Mouse (Mus musculus): ENCODE measurements at regions not wholly inside any gene's neighbourhood (a gene's known extent, or its start where the extent isn't known, plus 50 kb on each side); places are given as distances from the start of the nearest gene placed in this dataset.
A peak's percentile ranks its signal among the peaks of the same experiment; 100 is the strongest.

- no peaks in the 10 kb centered on the region for H3K4me1 ChIP-seq (replicated peaks; ENCODE audit: control insufficient read depth, insufficient read depth, low read length)
- no peak overlapping the region for H3K9ac ChIP-seq (ENCODE audit: low read depth, low read length)
- no peak for ATAC-seq
- H3K9me3 ChIP-seq (ENCODE audit: control insufficient read depth) = no peaks in the 10 kb centered on the region
- no peaks in the 10 kb centered on the region for H3K27me3 ChIP-seq (replicated peaks; ENCODE audit: control insufficient read depth, insufficient read depth, low read length)
- 69% methylated on average over 8 of the region's 8 CpGs for WGBS
- H3K4me3 ChIP-seq (ENCODE audit: low read depth, low read length) = no peak overlapping the region
- no peak overlapping the region for H3K27ac ChIP-seq (ENCODE audit: low read depth, low read length)
- TF ChIP-seq CTCF (IDR thresholded peaks at IDR 0.05; ENCODE audit: low read depth) = no peak
- H3K36me3 ChIP-seq (ENCODE audit: control insufficient read depth, insufficient read depth) = no peaks in the 10 kb centered on the region
- no peak overlapping the region for H3K4me2 ChIP-seq (replicated peaks; ENCODE audit: low read depth)
Observed at GRCm38 (mm10) chr4:31403976-31404375, 559.9 kb upstream of the Map3k7 start.

GRCm38 (mm10) chr4:31404840-31405714 is 558.8 kb upstream of the Map3k7 start:
- 42% methylated on average over 16 of the region's 16 CpGs for WGBS

GRCm38 (mm10) chr4:31410157-31410556 is 553.7 kb upstream of the Map3k7 start:
- no peaks in the 10 kb centered on the region for H3K36me3 ChIP-seq (ENCODE audit: control insufficient read depth, insufficient read depth)
- no peaks in the 10 kb centered on the region for H3K27me3 ChIP-seq (replicated peaks; ENCODE audit: control insufficient read depth, insufficient read depth, low read length)
- H3K27ac ChIP-seq (ENCODE audit: low read depth, low read length) = no peak overlapping the region
- no peaks in the 10 kb centered on the region for H3K9me3 ChIP-seq (ENCODE audit: control insufficient read depth)
- no peak overlapping the region for H3K4me3 ChIP-seq (ENCODE audit: low read depth, low read length)
- WGBS = 80% methylated on average over 3 of the region's 3 CpGs
- no peak for ATAC-seq
- H3K4me1 ChIP-seq (replicated peaks; ENCODE audit: control insufficient read depth, insufficient read depth, low read length) = no peaks in the 10 kb centered on the region
- no peak for TF ChIP-seq CTCF (IDR thresholded peaks at IDR 0.05; ENCODE audit: low read depth)
- H3K9ac ChIP-seq (ENCODE audit: low read depth, low read length) = no peak overlapping the region
- no peak overlapping the region for H3K4me2 ChIP-seq (replicated peaks; ENCODE audit: low read depth)

More at GRCm38 (mm10) chr4:31404840-31405714, 558.8 kb upstream of the Map3k7 start:
- Histone ChIP-seq H3K4me2 (replicated peaks; ENCODE audit: low read depth) (peak overlapping the region; percentile 13; the same call in 1 of the 2 replicates), H3K27me3 (replicated peaks; ENCODE audit: control insufficient read depth, insufficient read depth, low read length) (no peaks in the 10 kb centered on the region), H3K27ac (ENCODE audit: low read depth, low read length) (no peak overlapping the region), H3K9ac (ENCODE audit: low read depth, low read length) (no peak overlapping the region), H3K4me1 (replicated peaks; ENCODE audit: control insufficient read depth, insufficient read depth, low read length) (no peaks in the 10 kb centered on the region), H3K4me3 (ENCODE audit: low read depth, low read length) (no peak overlapping the region), H3K36me3 (ENCODE audit: control insufficient read depth, insufficient read depth) (no peaks in the 10 kb centered on the region), H3K9me3 (ENCODE audit: control insufficient read depth) (no peaks in the 10 kb centered on the region)
- no peak for TF ChIP-seq CTCF (IDR thresholded peaks at IDR 0.05; ENCODE audit: low read depth)
- ATAC-seq = no peak

- TF ChIP-seq CTCF (IDR thresholded peaks at IDR 0.05; ENCODE audit: low read depth) = no peak
- Histone ChIP-seq H3K4me3 (ENCODE audit: low read depth, low read length) (no peak overlapping the region), H3K9me3 (ENCODE audit: control insufficient read depth) (no peaks in the 10 kb centered on the region), H3K36me3 (ENCODE audit: control insufficient read depth, insufficient read depth) (no peaks in the 10 kb centered on the region), H3K4me1 (replicated peaks; ENCODE audit: control insufficient read depth, insufficient read depth, low read length) (no peaks in the 10 kb centered on the region), H3K27ac (ENCODE audit: low read depth, low read length) (no peak overlapping the region), H3K9ac (ENCODE audit: low read depth, low read length) (no peak overlapping the region), H3K27me3 (replicated peaks; ENCODE audit: control insufficient read depth, insufficient read depth, low read length) (no peaks in the 10 kb centered on the region), H3K4me2 (replicated peaks; ENCODE audit: low read depth) (no peak overlapping the region)
- ATAC-seq = no peak
- WGBS = 57% methylated on average over 9 of the region's 9 CpGs
Observed at GRCm38 (mm10) chr4:31411770-31412525, 551.9 kb upstream of the Map3k7 start.

GRCm38 (mm10) chr4:31417161-31417560 is 546.7 kb upstream of the Map3k7 start:
- WGBS = 63% methylated on average over 4 of the region's 4 CpGs
- no peak overlapping the region for H3K4me2 ChIP-seq (replicated peaks; ENCODE audit: low read depth)
- no peaks in the 10 kb centered on the region for H3K9me3 ChIP-seq (ENCODE audit: control insufficient read depth)
- H3K27me3 ChIP-seq (replicated peaks; ENCODE audit: control insufficient read depth, insufficient read depth, low read length) = no peaks in the 10 kb centered on the region
- no peak overlapping the region for H3K4me3 ChIP-seq (ENCODE audit: low read depth, low read length)
- ATAC-seq = no peak
- no peak overlapping the region for H3K27ac ChIP-seq (ENCODE audit: low read depth, low read length)
- no peaks in the 10 kb centered on the region for H3K4me1 ChIP-seq (replicated peaks; ENCODE audit: control insufficient read depth, insufficient read depth, low read length)
- no peak for TF ChIP-seq CTCF (IDR thresholded peaks at IDR 0.05; ENCODE audit: low read depth)
- H3K36me3 ChIP-seq (ENCODE audit: control insufficient read depth, insufficient read depth) = no peaks in the 10 kb centered on the region
- no peak overlapping the region for H3K9ac ChIP-seq (ENCODE audit: low read depth, low read length)

- Histone ChIP-seq H3K36me3 (ENCODE audit: control insufficient read depth, insufficient read depth) (no peaks in the 10 kb centered on the region), H3K4me2 (replicated peaks; ENCODE audit: low read depth) (no peak overlapping the region)
- ATAC-seq = no peak
Observed at GRCm38 (mm10) chr4:31419240-31419639, 544.7 kb upstream of the Map3k7 start.

More at GRCm38 (mm10) chr4:31419240-31419639, 544.7 kb upstream of the Map3k7 start:
- peak; percentile 82 for TF ChIP-seq CTCF (IDR thresholded peaks at IDR 0.05; ENCODE audit: low read depth)
- WGBS = 7% methylated on average over 6 of the region's 6 CpGs
- Histone ChIP-seq H3K27ac (ENCODE audit: low read depth, low read length) (no peak overlapping the region), H3K4me3 (ENCODE audit: low read depth, low read length) (no peak overlapping the region), H3K27me3 (replicated peaks; ENCODE audit: control insufficient read depth, insufficient read depth, low read length) (no peaks in the 10 kb centered on the region), H3K9me3 (ENCODE audit: control insufficient read depth) (no peaks in the 10 kb centered on the region), H3K9ac (ENCODE audit: low read depth, low read length) (no peak overlapping the region), H3K4me1 (replicated peaks; ENCODE audit: control insufficient read depth, insufficient read depth, low read length) (no peaks in the 10 kb centered on the region)
